Mouse (Mus musculus): ENCODE measurements around the gene Slc35g3. TPM values are rescaled to one million over a fixed set of nuclear protein-coding genes. Genes with fewer than 3 reads are reported as not detected.
A peak's percentile ranks its signal among the peaks of the same experiment; 100 is the strongest.

Gene Slc35g3
- total RNA-seq, 1 experiment from 2014 or later: not detected

GRCm38 (mm10) chr11:69789431-69789830 lies 27.7 kb upstream of the Slc35g3 start:
- ATAC-seq (replicated peaks; ENCODE audit: low read depth, poor library complexity, severe bottlenecking): no peak

GRCm38 (mm10) chr11:69787306-69787705 lies 25.5 kb upstream of the Slc35g3 start:
- no peak for ATAC-seq (replicated peaks; ENCODE audit: low read depth, poor library complexity, severe bottlenecking)

- ATAC-seq (replicated peaks; ENCODE audit: low read depth, poor library complexity, severe bottlenecking): peak; percentile 80
Observed at GRCm38 (mm10) chr11:69784793-69785272, 23.1 kb upstream of the Slc35g3 start.

- no peak for ATAC-seq (replicated peaks; ENCODE audit: low read depth, poor library complexity, severe bottlenecking)
Observed at GRCm38 (mm10) chr11:69781828-69782227, 20.1 kb upstream of the Slc35g3 start.

GRCm38 (mm10) chr11:69778985-69779384 lies 17.2 kb upstream of the Slc35g3 start:
- no peak for ATAC-seq (replicated peaks; ENCODE audit: low read depth, poor library complexity, severe bottlenecking)

- no peak for ATAC-seq (replicated peaks; ENCODE audit: low read depth, poor library complexity, severe bottlenecking)
Observed at GRCm38 (mm10) chr11:69778258-69778982, 16.7 kb upstream of the Slc35g3 start.

GRCm38 (mm10) chr11:69777504-69778257 lies 15.9 kb upstream of the Slc35g3 start:
- ATAC-seq (replicated peaks; ENCODE audit: low read depth, poor library complexity, severe bottlenecking): peak; percentile 58; the same call in 1 of the 2 replicates

- no peak for ATAC-seq (replicated peaks; ENCODE audit: low read depth, poor library complexity, severe bottlenecking)
Observed at GRCm38 (mm10) chr11:69776488-69776887, 14.7 kb upstream of the Slc35g3 start.

GRCm38 (mm10) chr11:69775716-69776115 lies 13.9 kb upstream of the Slc35g3 start:
- ATAC-seq (replicated peaks; ENCODE audit: low read depth, poor library complexity, severe bottlenecking): no peak

- ATAC-seq (replicated peaks; ENCODE audit: low read depth, poor library complexity, severe bottlenecking): 0 out of 2 replicates have a peak, but pooled peaks have one; percentile 24
Observed at GRCm38 (mm10) chr11:69774961-69775360, 13.2 kb upstream of the Slc35g3 start.

GRCm38 (mm10) chr11:69767625-69767909 lies 5.8 kb upstream of the Slc35g3 start:
- no peak for ATAC-seq (replicated peaks; ENCODE audit: low read depth, poor library complexity, severe bottlenecking)

- ATAC-seq (replicated peaks; ENCODE audit: low read depth, poor library complexity, severe bottlenecking): no peak
Observed at GRCm38 (mm10) chr11:69766872-69767624, 5.3 kb upstream of the Slc35g3 start.

GRCm38 (mm10) chr11:69766126-69766609 lies 4.4 kb upstream of the Slc35g3 start:
- ATAC-seq (replicated peaks; ENCODE audit: low read depth, poor library complexity, severe bottlenecking): peak; percentile 81

GRCm38 (mm10) chr11:69765221-69766125 lies 3.7 kb upstream of the Slc35g3 start, which contains the start of gene Zbtb4:
Zbtb4 (plus strand) TSS chr11:69765912.
- ATAC-seq (replicated peaks; ENCODE audit: low read depth, poor library complexity, severe bottlenecking): peak; percentile 17; the same call in 1 of the 2 replicates

GRCm38 (mm10) chr11:69763551-69763950 lies 1.8 kb upstream of the Slc35g3 start:
- ATAC-seq (replicated peaks; ENCODE audit: low read depth, poor library complexity, severe bottlenecking): no peak

- ATAC-seq (replicated peaks; ENCODE audit: low read depth, poor library complexity, severe bottlenecking): no peak
Observed at GRCm38 (mm10) chr11:69760901-69761200, 917 bp downstream of the Slc35g3 start.

- no peak for ATAC-seq (replicated peaks; ENCODE audit: low read depth, poor library complexity, severe bottlenecking)
Observed at GRCm38 (mm10) chr11:69760160-69760900, 1.4 kb downstream of the Slc35g3 start.

GRCm38 (mm10) chr11:69758971-69759721 lies 2.6 kb downstream of the Slc35g3 start:
- ATAC-seq (replicated peaks; ENCODE audit: low read depth, poor library complexity, severe bottlenecking): peak; percentile 59

Measured in common myeloid progenitor, adult 5-6 weeks (primary cell).